Mouse (Mus musculus) MEL (cell line): ENCODE data around the gene Dffa. TPM values are rescaled to one million over a fixed set of nuclear protein-coding genes. Genes with fewer than 3 reads are reported as not detected.

ENCODE experiments used
- DNase-seq: peaks from one replicate; pipeline ENCODE4 v3.0.0; 2011; ENCODE audit warnings: low read depth, low spot score
- H3K27ac ChIP-seq: 2 replicates; pipeline ENCODE4 v1.5.1; 2012; ENCODE audit warnings: low read depth, mild to moderate bottlenecking, control low read depth, low read length, moderate library complexity; ENCODE audit not compliant: control insufficient read depth
- H3K27me3 ChIP-seq, 2 experiments: fragments of 150-350 bp in 1 of 2; sonication (generic) in 1 of 2; 2 replicates each; pipeline ENCODE4 v1.6.1; 2012; ENCODE audit warnings: low read length in 2 of 2, mild to moderate bottlenecking in 2 of 2, improper control_type of control experiment in 1 of 2, moderate library complexity in 1 of 2; ENCODE audit not compliant: insufficient read depth in 2 of 2, control insufficient read depth in 1 of 2
- H3K36me3 ChIP-seq, 2 experiments: 2 replicates each; pipeline ENCODE4 v1.6.1; 2012 to 2014; ENCODE audit warnings: low read length in 2 of 2, improper control_type of control experiment in 1 of 2, inconsistent platforms in 1 of 2, mild to moderate bottlenecking in 1 of 2; ENCODE audit not compliant: insufficient read depth in 2 of 2, control insufficient read depth in 1 of 2
- H3K4me1 ChIP-seq, 2 experiments: fragments of 150-350 bp in 1 of 2; sonication (generic) in 1 of 2; 2 replicates each; pipeline ENCODE4 v1.6.1; 2012; ENCODE audit warnings: low read length in 2 of 2, improper control_type of control experiment in 1 of 2, mild to moderate bottlenecking in 1 of 2; ENCODE audit not compliant: insufficient read depth in 2 of 2, control insufficient read depth in 1 of 2
- H3K4me3 ChIP-seq, 2 experiments: fragments of 150-350 bp in 1 of 2; sonication (generic) in 1 of 2; 2 replicates each; pipeline ENCODE4 v1.5.1; 2012; ENCODE audit warnings: low read depth in 2 of 2, low read length in 2 of 2, mild to moderate bottlenecking in 2 of 2, moderate library complexity in 2 of 2, control low read depth in 1 of 2, improper control_type of control experiment in 1 of 2; ENCODE audit not compliant: control insufficient read depth in 1 of 2, insufficient read depth in 1 of 2
- H3K79me2 ChIP-seq: 2 replicates; pipeline ENCODE4 v1.6.1; 2012; ENCODE audit warnings: mild to moderate bottlenecking, low read length, moderate library complexity; ENCODE audit not compliant: control insufficient read depth, poor library complexity, insufficient read depth
- H3K9ac ChIP-seq: 2 replicates; pipeline ENCODE4 v1.6.1; 2012; ENCODE audit warnings: low read depth, mild to moderate bottlenecking, control low read depth, low read length, moderate library complexity; ENCODE audit not compliant: control insufficient read depth, poor library complexity, severe bottlenecking
- H3K9me3 ChIP-seq: fragments of 150-350 bp; sonication (generic); replicated peaks from 2 replicates; pipeline ENCODE4 v1.6.1; 2012; ENCODE audit warnings: mild to moderate bottlenecking, low read length, improper control_type of control experiment, moderate library complexity; ENCODE audit not compliant: insufficient read depth
- CHD2 ChIP-seq: IDR thresholded peaks from 2 replicates; pipeline ENCODE4 v1.6.1; 2011; ENCODE audit warnings: low read length, improper control_type of control experiment
- CTCF ChIP-seq, 3 experiments: IDR thresholded peaks in 2 of 3; conservative IDR thresholded peaks in 1 of 3; 2 replicates each; pipeline ENCODE4 v1.5.1; 2011 to 2012; ENCODE audit warnings: low read length in 3 of 3, low read depth in 2 of 3, mild to moderate bottlenecking in 2 of 3, improper control_type of control experiment in 1 of 3, inconsistent platforms in 1 of 3, mixed read lengths in 1 of 3, moderate library complexity in 1 of 3; ENCODE audit not compliant: control insufficient read depth in 1 of 3, insufficient read depth in 1 of 3, poor library complexity in 1 of 3, severe bottlenecking in 1 of 3
- E2F4 ChIP-seq: IDR thresholded peaks from 2 replicates; pipeline ENCODE4 v1.6.1; 2011; ENCODE audit warnings: low read depth, low read length, improper control_type of control experiment, borderline replicate concordance
- EP300 ChIP-seq, 2 experiments: IDR thresholded peaks; 2 replicates each; pipeline ENCODE4 v1.6.1; 2011; ENCODE audit warnings: improper control_type of control experiment in 2 of 2, low read length in 2 of 2, low read depth in 1 of 2, mild to moderate bottlenecking in 1 of 2
- ETS1 ChIP-seq: IDR thresholded peaks from 2 replicates; pipeline ENCODE4 v1.6.1; 2012; ENCODE audit warnings: low read depth, mild to moderate bottlenecking, inconsistent platforms, low read length, improper control_type of control experiment, moderate library complexity
- GABPA ChIP-seq: IDR thresholded peaks from 2 replicates; pipeline ENCODE4 v1.6.1; 2012; ENCODE audit warnings: low read depth, mild to moderate bottlenecking, inconsistent platforms, low read length, improper control_type of control experiment, moderate library complexity
- GATA1 ChIP-seq: IDR thresholded peaks from 2 replicates; pipeline ENCODE4 v1.6.1; 2011; ENCODE audit warnings: low read depth, low read length, improper control_type of control experiment
- HCFC1 ChIP-seq: IDR thresholded peaks from 2 replicates; pipeline ENCODE4 v1.6.1; 2012; ENCODE audit warnings: low read depth, mild to moderate bottlenecking, inconsistent platforms, low read length, improper control_type of control experiment, moderate library complexity
- MAZ ChIP-seq: IDR thresholded peaks from 2 replicates; pipeline ENCODE4 v1.6.1; 2012; ENCODE audit warnings: low read depth, mild to moderate bottlenecking, inconsistent platforms, low read length, improper control_type of control experiment
- MXI1 ChIP-seq: IDR thresholded peaks from 2 replicates; pipeline ENCODE4 v1.6.1; 2011; ENCODE audit warnings: mild to moderate bottlenecking, low read depth, low read length, improper control_type of control experiment
- MYB ChIP-seq: IDR thresholded peaks from 2 replicates; pipeline ENCODE4 v1.6.1; 2011; ENCODE audit warnings: mild to moderate bottlenecking, low read depth, low read length, improper control_type of control experiment
- MYC ChIP-seq: IDR thresholded peaks from 2 replicates; pipeline ENCODE4 v1.6.1; 2011; ENCODE audit warnings: low read depth, mild to moderate bottlenecking, low read length, improper control_type of control experiment, moderate library complexity
- NRF1 ChIP-seq: IDR thresholded peaks from 2 replicates; pipeline ENCODE4 v1.6.1; 2014; ENCODE audit warnings: low read depth, mild to moderate bottlenecking, inconsistent platforms, low read length, improper control_type of control experiment, moderate library complexity; ENCODE audit not compliant: poor library complexity, insufficient read depth, severe bottlenecking
- POLR2AphosphoS2 ChIP-seq: IDR thresholded peaks from 2 replicates; pipeline ENCODE4 v1.6.1; 2011; ENCODE audit warnings: low read length, improper control_type of control experiment
- RAD21 ChIP-seq: IDR thresholded peaks from 2 replicates; pipeline ENCODE4 v1.6.1; 2011; ENCODE audit warnings: mild to moderate bottlenecking, low read depth, low read length, improper control_type of control experiment
- RCOR1 ChIP-seq: IDR thresholded peaks from 2 replicates; pipeline ENCODE4 v1.6.1; 2012; ENCODE audit warnings: low read depth, mild to moderate bottlenecking, inconsistent platforms, low read length, improper control_type of control experiment
- SIN3A ChIP-seq: IDR thresholded peaks from 2 replicates; pipeline ENCODE4 v1.6.1; 2012; ENCODE audit warnings: low read length, improper control_type of control experiment, inconsistent platforms
- TBP ChIP-seq: IDR thresholded peaks from 2 replicates; pipeline ENCODE4 v1.8.0; 2011; ENCODE audit warnings: low read depth, low read length, improper control_type of control experiment
- UBTF ChIP-seq: IDR thresholded peaks from 2 replicates; pipeline ENCODE4 v1.6.1; 2012; ENCODE audit warnings: low read depth, mild to moderate bottlenecking, inconsistent platforms, low read length, improper control_type of control experiment, moderate library complexity, borderline replicate concordance; ENCODE audit not compliant: insufficient read depth
- USF1 ChIP-seq: IDR thresholded peaks from 2 replicates; pipeline ENCODE4 v1.6.1; 2014; ENCODE audit warnings: low read depth, mild to moderate bottlenecking, inconsistent platforms, low read length, improper control_type of control experiment, moderate library complexity
- USF2 ChIP-seq, 2 experiments: IDR thresholded peaks; 2 replicates each; pipeline ENCODE4 v1.6.1; 2011 to 2012; ENCODE audit warnings: improper control_type of control experiment in 2 of 2, low read length in 2 of 2, borderline replicate concordance in 1 of 2, inconsistent platforms in 1 of 2, low read depth in 1 of 2, mild to moderate bottlenecking in 1 of 2; ENCODE audit not compliant: insufficient read depth in 1 of 2
- ZKSCAN1 ChIP-seq: IDR thresholded peaks from 2 replicates; pipeline ENCODE4 v1.6.1; 2012; ENCODE audit warnings: low read depth, mild to moderate bottlenecking, inconsistent platforms, low read length, improper control_type of control experiment, moderate library complexity
- ZMIZ1 ChIP-seq: IDR thresholded peaks from 2 replicates; pipeline ENCODE4 v1.6.1; 2012; ENCODE audit warnings: low read depth, mild to moderate bottlenecking, inconsistent platforms, low read length, improper control_type of control experiment, moderate library complexity
- polyA plus RNA-seq, 2 experiments: library from polyadenylated mRNA; stranded (reverse) in 1 of 2; unstranded in 1 of 2; fragments of >175 nt in 1 of 2; fragments of >200 nt in 1 of 2; gene quantifications; 2 replicates each; pipeline versions ENCODE4 v1.2.1 to v1.2.4; 2012; ENCODE audit warnings: low replicate concordance in 2 of 2, low read depth in 1 of 2; ENCODE audit not compliant: insufficient read length in 2 of 2, insufficient read depth in 1 of 2, missing spikeins in 1 of 2
- total RNA-seq: library from RNA; depleted of rRNA; stranded (reverse); fragments of 300-350 nt; gene quantifications from 2 replicates; pipeline ENCODE4 v1.2.3, GENCODE M21; 2012

The Dffa gene
- total and polyA plus RNA-seq, 3 experiments = 20.2 to 33.0 TPM; not detected in 1

GRCm38 (mm10) chr4:149062406-149063318 is 41.3 kb upstream of the Dffa start:
- DNase-seq = no peak
- Histone ChIP-seq H3K36me3 (no peaks in the 10 kb centered on the region), H3K27ac (no peak overlapping the region), H3K4me1 (no peaks in the 10 kb centered on the region), H3K9me3 (no peaks in the 10 kb centered on the region), H3K4me3 (no peak overlapping the region), H3K79me2 (no peaks in the 10 kb centered on the region)
- TF ChIP-seq NRF1 (no peak), CTCF (IDR thresholded peaks at IDR 0.05 in 2 of 3, conservative IDR thresholded peaks at IDR 0.05 in 1 of 3; ENCODE audit: control insufficient read depth in 1 of 3, insufficient read depth in 1 of 3, low read depth in 2 of 3, low read length in 3 of 3, poor library complexity in 1 of 3, severe bottlenecking in 1 of 3) (no peak), POLR2AphosphoS2 (no peak), ZKSCAN1 (no peak), USF1 (no peak), TBP (no peak), GABPA (no peak), CHD2 (no peak), GATA1 (no peak), USF2 (IDR thresholded peaks at IDR 0.05; ENCODE audit: borderline replicate concordance in 1 of 2, insufficient read depth in 1 of 2, low read depth in 1 of 2, low read length in 2 of 2) (no peak)
- TF ChIP-seq, all 39 proteins: peak for 0
- H3K9ac ChIP-seq = no peak overlapping the region
- no peaks in the 10 kb centered on the region for H3K27me3 ChIP-seq

- Histone ChIP-seq H3K4me3 (no peak overlapping the region), H3K9me3 (no peaks in the 10 kb centered on the region), H3K79me2 (no peaks in the 10 kb centered on the region), H3K9ac (no peak overlapping the region), H3K4me1 (no peaks in the 10 kb centered on the region), H3K36me3 (no peaks in the 10 kb centered on the region; a peak in 1 of 4 replicates), H3K27ac (no peak overlapping the region), H3K27me3 (no peaks in the 10 kb centered on the region)
- no peak for DNase-seq
- TF ChIP-seq MXI1 (no peak), CHD2 (no peak), RCOR1 (no peak), UBTF (no peak), ZMIZ1 (no peak), HCFC1 (no peak), EP300 (IDR thresholded peaks at IDR 0.05; ENCODE audit: low read depth in 1 of 2, low read length in 2 of 2) (no peak), RAD21 (no peak), SIN3A (no peak), MYB (no peak), NRF1 (no peak), ZKSCAN1 (no peak), ETS1 (no peak), MAZ (no peak), E2F4 (no peak), POLR2AphosphoS2 (no peak), CTCF (IDR thresholded peaks at IDR 0.05 in 2 of 3, conservative IDR thresholded peaks at IDR 0.05 in 1 of 3; ENCODE audit: control insufficient read depth in 1 of 3, insufficient read depth in 1 of 3, low read depth in 2 of 3, low read length in 3 of 3, poor library complexity in 1 of 3, severe bottlenecking in 1 of 3) (no peak), MYC (no peak)
Observed at GRCm38 (mm10) chr4:149064061-149064854, 39.7 kb upstream of the Dffa start.
